ENCODE assay signal across 10 mouse cellular contexts in the genomic region with DNA sequence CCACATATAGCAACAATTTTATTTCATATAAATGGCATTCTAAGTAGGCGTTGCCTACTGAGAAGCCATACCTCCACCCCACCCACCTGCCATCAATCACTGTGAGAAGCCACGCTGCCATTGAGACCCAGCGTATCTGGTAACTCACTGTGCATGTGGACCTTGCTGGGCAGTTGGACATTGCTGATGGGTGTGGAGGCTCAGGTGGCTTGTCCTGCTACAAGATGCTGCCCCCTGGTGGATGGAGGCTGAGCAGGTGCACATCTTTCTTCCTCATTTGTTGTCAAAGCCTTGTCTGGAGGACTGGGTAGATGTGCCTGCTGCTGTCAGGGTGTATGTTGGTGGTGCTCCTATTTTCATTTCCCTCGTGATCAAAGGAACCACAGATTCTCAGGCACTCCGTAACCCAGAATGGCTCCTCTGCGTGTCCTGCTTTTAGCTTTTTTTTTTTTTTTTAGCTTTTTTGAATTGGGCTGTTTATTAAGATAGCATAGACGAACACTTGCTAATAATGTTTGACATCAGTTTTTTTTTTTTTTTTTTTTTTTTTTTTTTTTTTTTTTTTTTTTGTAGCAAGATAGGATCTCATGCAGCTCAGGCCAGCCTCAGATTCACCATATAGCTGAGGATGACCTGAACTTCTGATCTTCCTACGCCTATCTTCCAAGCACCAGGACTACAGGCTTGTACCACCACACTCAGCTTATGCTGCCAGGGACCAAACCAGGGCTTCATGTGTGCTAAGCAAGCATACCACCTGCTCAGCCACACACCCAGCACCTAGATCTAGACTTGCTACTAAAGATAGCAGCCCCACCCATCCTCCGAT. TPM values are rescaled to one million over a fixed set of nuclear protein-coding genes. Genes with fewer than 3 reads are reported as not detected.
DNase-seq lines count a peak whose midpoint lies in the region; ATAC-seq and TF ChIP-seq lines count a peak whose summit lies in the region.
"Had no signal": no experiment of that assay in that cellular context is flagged by ENCODE, and none has a peak within 500 bp of the region (broad histone marks: within the 10 kb centered on the region; RNA-seq: fewer than 3 reads in every experiment).

No protein-coding gene starts in this region.

- TF ChIP-seq POLR2A in liver, adult 2 months (IDR thresholded peaks at IDR 0.05; ENCODE audit: extremely low read depth, insufficient read depth, low read length), result no peak
- no peak for TF ChIP-seq POLR2A in olfactory bulb, adult 2 months (IDR thresholded peaks at IDR 0.05; ENCODE audit: insufficient read depth, low read depth, low read length)
- no peak for TF ChIP-seq POLR2A in thymus, adult 2 months (IDR thresholded peaks at IDR 0.05; ENCODE audit: control insufficient read depth, extremely low read depth, insufficient read depth, low read length, poor library complexity)

- 63% methylated on average over 9 of the region's 9 CpGs for WGBS in hindbrain, embryonic 11.5 days
- 73% methylated on average over 9 of the region's 9 CpGs for WGBS in hindbrain, embryonic 16.5 days
- 69% methylated on average over 9 of the region's 9 CpGs for WGBS in embryonic facial prominence, embryonic 11.5 days
- 68% methylated on average over 9 of the region's 9 CpGs for WGBS in liver, adult 2 months
- 74% methylated on average over 9 of the region's 9 CpGs for WGBS in olfactory bulb, adult 2 months
- 54% methylated on average over 9 of the region's 9 CpGs for WGBS in thymus, adult 2 months

- no peaks in the 10 kb centered on the region for H3K9me3 ChIP-seq in hindbrain, embryonic 11.5 days (ENCODE audit: control insufficient read depth, low read length)
- H3K9me3 ChIP-seq in hindbrain, embryonic 16.5 days (ENCODE audit: control insufficient read depth, low read length), result no peaks in the 10 kb centered on the region
- H3K9me3 ChIP-seq in embryonic facial prominence, embryonic 11.5 days (replicated peaks; ENCODE audit: control insufficient read depth, low read length), result no peaks in the 10 kb centered on the region
- H3K9me3 ChIP-seq: stomach, embryonic 15.5 days had no signal

- no peak overlapping the region for H3K27ac ChIP-seq in hindbrain, embryonic 11.5 days (ENCODE audit: low read depth, low read length)
- no peak overlapping the region for H3K27ac ChIP-seq in hindbrain, embryonic 16.5 days (ENCODE audit: low read depth, low read length)
- H3K27ac ChIP-seq in embryonic facial prominence, embryonic 11.5 days (replicated peaks; ENCODE audit: low read depth, low read length), result no peak overlapping the region
- no peak overlapping the region for H3K27ac ChIP-seq in liver, adult 2 months (replicated peaks; ENCODE audit: insufficient read depth, low read depth, low read length)
- no peak overlapping the region for H3K27ac ChIP-seq in olfactory bulb, adult 2 months (ENCODE audit: insufficient read depth, low read depth, low read length)
- no peak overlapping the region for H3K27ac ChIP-seq in thymus, adult 2 months (ENCODE audit: control insufficient read depth, insufficient read depth, low read length)
- H3K27ac ChIP-seq: stomach, embryonic 15.5 days had no signal

- TF ChIP-seq CTCF in liver, adult 2 months (IDR thresholded peaks at IDR 0.05; ENCODE audit: low read depth, low read length), result peak; percentile 95
- TF ChIP-seq CTCF in olfactory bulb, adult 2 months (IDR thresholded peaks at IDR 0.05; ENCODE audit: insufficient read depth, low read depth, low read length), result peak; percentile 38; the same call in 1 of the 2 replicates
- TF ChIP-seq CTCF in thymus, adult 2 months (IDR thresholded peaks at IDR 0.05; ENCODE audit: borderline replicate concordance, control insufficient read depth, extremely low read depth, insufficient read depth, low read length, poor library complexity), result peak; percentile 75; the same call in 1 of the 2 replicates

- peaks cover 5% of the 10 kb centered on the region; the same call in 1 of the 2 replicates for H3K36me3 ChIP-seq in hindbrain, embryonic 11.5 days (ENCODE audit: control insufficient read depth, insufficient read depth, low read length)
- H3K36me3 ChIP-seq in hindbrain, embryonic 16.5 days (ENCODE audit: control insufficient read depth, insufficient read depth, low read length), result peaks cover 15% of the 10 kb centered on the region
- H3K36me3 ChIP-seq in embryonic facial prominence, embryonic 11.5 days (replicated peaks; ENCODE audit: control insufficient read depth, insufficient read depth, low read depth, low read length), result no peaks in the 10 kb centered on the region; the same call in none of the 2 replicates
- peaks cover 10% of the 10 kb centered on the region; the same call in 1 of the 2 replicates for H3K36me3 ChIP-seq in liver, adult 2 months (ENCODE audit: control insufficient read depth, insufficient read depth, low read length)
- peaks cover 19% of the 10 kb centered on the region for H3K36me3 ChIP-seq in thymus, adult 2 months (ENCODE audit: control insufficient read depth, insufficient read depth, low read length)

- H3K4me3 ChIP-seq in hindbrain, embryonic 11.5 days (ENCODE audit: low read depth, low read length), result no peak overlapping the region
- H3K4me3 ChIP-seq in hindbrain, embryonic 16.5 days (ENCODE audit: low read length), result no peak overlapping the region
- no peak overlapping the region for H3K4me3 ChIP-seq in embryonic facial prominence, embryonic 11.5 days (ENCODE audit: low read depth, low read length)
- no peak overlapping the region for H3K4me3 ChIP-seq in liver, adult 2 months (ENCODE audit: insufficient read depth, low read depth, low read length)
- no peak overlapping the region for H3K4me3 ChIP-seq in olfactory bulb, adult 2 months (ENCODE audit: insufficient read depth, low read depth, low read length)
- H3K4me3 ChIP-seq in thymus, adult 2 months (ENCODE audit: control insufficient read depth, insufficient read depth, low read length), result no peak overlapping the region
- H3K4me3 ChIP-seq: erythroblast, embryonic 14.5 days; stomach, embryonic 15.5 days had no signal

- no peaks in the 10 kb centered on the region for H3K4me1 ChIP-seq in hindbrain, embryonic 11.5 days (replicated peaks; ENCODE audit: control insufficient read depth, insufficient read depth, low read length)
- H3K4me1 ChIP-seq in hindbrain, embryonic 16.5 days (ENCODE audit: control insufficient read depth, insufficient read depth, low read depth, low read length), result no peaks in the 10 kb centered on the region
- H3K4me1 ChIP-seq in embryonic facial prominence, embryonic 11.5 days (ENCODE audit: control insufficient read depth, insufficient read depth, low read length), result no peaks in the 10 kb centered on the region
- no peaks in the 10 kb centered on the region for H3K4me1 ChIP-seq in liver, adult 2 months (ENCODE audit: control insufficient read depth, insufficient read depth, low read length)
- no peaks in the 10 kb centered on the region for H3K4me1 ChIP-seq in olfactory bulb, adult 2 months (ENCODE audit: control insufficient read depth, insufficient read depth, low read length)
- no peaks in the 10 kb centered on the region for H3K4me1 ChIP-seq in thymus, adult 2 months (replicated peaks; ENCODE audit: control insufficient read depth, insufficient read depth, low read length)
- H3K4me1 ChIP-seq: stomach, embryonic 15.5 days had no signal

- peak; percentile 76 for DNase-seq in hindbrain, embryonic 11.5 days (ENCODE audit: low spot score)
- DNase-seq in adrenal gland, postnatal 14 days, result peak; percentile 92
- peak; percentile 67 for DNase-seq in embryonic facial prominence, embryonic 11.5 days (ENCODE audit: low spot score)
- DNase-seq in kidney, adult 9 months, result peak; percentile 85
- peak; percentile 64 for DNase-seq in liver, adult 2 months (ENCODE audit: extremely low read depth, low read depth, low spot score)
- peak; percentile 61 for DNase-seq in thymus, adult 2 months

- H3K9ac ChIP-seq in hindbrain, embryonic 11.5 days (ENCODE audit: low read depth, low read length), result no peak overlapping the region
- no peak overlapping the region for H3K9ac ChIP-seq in hindbrain, embryonic 16.5 days (ENCODE audit: low read depth, low read length)
- no peak overlapping the region for H3K9ac ChIP-seq in embryonic facial prominence, embryonic 11.5 days (replicated peaks; ENCODE audit: low read length)
- H3K9ac ChIP-seq in liver, adult 2 months (ENCODE audit: low read depth, low read length), result no peak overlapping the region
- H3K9ac ChIP-seq: stomach, embryonic 15.5 days had no signal

- H3K4me2 ChIP-seq in hindbrain, embryonic 11.5 days (replicated peaks; ENCODE audit: low read depth, low read length), result no peak overlapping the region
- no peak overlapping the region for H3K4me2 ChIP-seq in hindbrain, embryonic 16.5 days (ENCODE audit: low read length)
- H3K4me2 ChIP-seq in embryonic facial prominence, embryonic 11.5 days (ENCODE audit: low read depth, low read length), result no peak overlapping the region
- H3K4me2 ChIP-seq: stomach, embryonic 15.5 days had no signal

- H3K27me3 ChIP-seq in hindbrain, embryonic 11.5 days (ENCODE audit: control insufficient read depth, insufficient read depth, low read length), result no peaks in the 10 kb centered on the region
- H3K27me3 ChIP-seq in hindbrain, embryonic 16.5 days (replicated peaks; ENCODE audit: control insufficient read depth, insufficient read depth, low read length), result no peaks in the 10 kb centered on the region
- no peaks in the 10 kb centered on the region for H3K27me3 ChIP-seq in embryonic facial prominence, embryonic 11.5 days (ENCODE audit: control insufficient read depth, insufficient read depth, low read length)
- H3K27me3 ChIP-seq in liver, adult 2 months (ENCODE audit: control insufficient read depth, insufficient read depth, low read length), result no peaks in the 10 kb centered on the region
- no peaks in the 10 kb centered on the region for H3K27me3 ChIP-seq in thymus, adult 2 months (ENCODE audit: control insufficient read depth, insufficient read depth, low read length)
- H3K27me3 ChIP-seq: stomach, embryonic 15.5 days had no signal

- no peak for ATAC-seq in hindbrain, embryonic 11.5 days (ENCODE audit: low FRiP score)
- ATAC-seq in hindbrain, embryonic 16.5 days, result no peak
- ATAC-seq in embryonic facial prominence, embryonic 11.5 days (replicated peaks; ENCODE audit: insufficient number of reproducible peaks, low FRiP score, low TSS enrichment, low read depth), result 0 out of 2 replicates have a peak, but pooled peaks have one; percentile 49

- H3K79me2 ChIP-seq in liver, adult 2 months (ENCODE audit: control insufficient read depth, insufficient read depth, low read length), result no peaks in the 10 kb centered on the region

RNA-seq across cellular contexts. Expression of a gene that starts 16.6 kb away (rescaled TPM):
- polyA plus RNA-seq in hindbrain, embryonic 11.5 days (2014; fragmentation: Nextera tagmentation; extraction: Ambion mirVana), result 104 TPM in 2 replicates
- 153 and 186 TPM in 2 replicates for polyA plus RNA-seq in hindbrain, embryonic 16.5 days (2015; fragmentation: Nextera tagmentation; extraction: Ambion mirVana)
- 80.8 and 88.8 TPM in 2 replicates for total RNA-seq in adrenal gland, postnatal 14 days (2021)
- polyA plus RNA-seq in embryonic facial prominence, embryonic 11.5 days (2014; fragmentation: Nextera tagmentation; extraction: Ambion mirVana), result 92.2 and 92.3 TPM in 2 replicates
- total RNA-seq in liver, adult 2 months (2014; rRNA removed), result 37.8 and 39.1 TPM in 2 replicates
- polyA plus RNA-seq in liver, adult 2 months (2012; rRNA removed), result 22.4 and 22.7 TPM in 2 replicates
- polyA plus RNA-seq in olfactory bulb, adult 2 months (2012; ENCODE audit: insufficient read depth, insufficient read length, low replicate concordance, missing spikeins), result not detected in 2 replicates
- 18.9 and 24.4 TPM in 2 replicates for polyA plus RNA-seq in thymus, adult 2 months (2012; rRNA removed)

RNA-seq across cellular contexts. Expression of a gene that starts 32.4 kb away (rescaled TPM):
- polyA plus RNA-seq in hindbrain, embryonic 11.5 days (2014; fragmentation: Nextera tagmentation; extraction: Ambion mirVana), result 0.11 TPM in 1 of 2 replicates, not detected in the other
- 12.0 and 12.5 TPM in 2 replicates for polyA plus RNA-seq in hindbrain, embryonic 16.5 days (2015; fragmentation: Nextera tagmentation; extraction: Ambion mirVana)
- 10.7 and 12.4 TPM in 2 replicates for total RNA-seq in adrenal gland, postnatal 14 days (2021)
- polyA plus RNA-seq in embryonic facial prominence, embryonic 11.5 days (2014; fragmentation: Nextera tagmentation; extraction: Ambion mirVana), result 0.24 and 0.43 TPM in 2 replicates
- total RNA-seq in liver, adult 2 months (2014; rRNA removed), result not detected in 2 replicates
- polyA plus RNA-seq in liver, adult 2 months (2012; rRNA removed), result not detected in 2 replicates
- polyA plus RNA-seq in olfactory bulb, adult 2 months (2012; ENCODE audit: insufficient read depth, insufficient read length, low replicate concordance, missing spikeins), result not detected in 2 replicates
- 0.45 and 2.0 TPM in 2 replicates for polyA plus RNA-seq in thymus, adult 2 months (2012; rRNA removed)
- polyA plus RNA-seq: erythroblast, embryonic 14.5 days had no signal

RNA-seq across cellular contexts. Expression of a gene that starts 47.7 kb away (rescaled TPM):
- 0.34 and 0.47 TPM in 2 replicates for polyA plus RNA-seq in hindbrain, embryonic 11.5 days (2014; fragmentation: Nextera tagmentation; extraction: Ambion mirVana)
- 0.35 and 0.45 TPM in 2 replicates for polyA plus RNA-seq in hindbrain, embryonic 16.5 days (2015; fragmentation: Nextera tagmentation; extraction: Ambion mirVana)
- total RNA-seq in adrenal gland, postnatal 14 days (2021), result 3.7 and 36.1 TPM in 2 replicates
- polyA plus RNA-seq in embryonic facial prominence, embryonic 11.5 days (2014; fragmentation: Nextera tagmentation; extraction: Ambion mirVana), result 0.35 TPM in 1 of 2 replicates, not detected in the other
- total RNA-seq in liver, adult 2 months (2014; rRNA removed), result 239 and 244 TPM in 2 replicates
- polyA plus RNA-seq in liver, adult 2 months (2012; rRNA removed), result 780 and 1,032 TPM in 2 replicates
- not detected in 2 replicates for polyA plus RNA-seq in olfactory bulb, adult 2 months (2012; ENCODE audit: insufficient read depth, insufficient read length, low replicate concordance, missing spikeins)
- 5.7 and 6.5 TPM in 2 replicates for polyA plus RNA-seq in thymus, adult 2 months (2012; rRNA removed)

Comparison
In these comparisons a context has a peak if more than half of its experiments do, and no peak if none do; other contexts are left out.
1. CTCF ChIP-seq: peak in every context shown above with its lines; median percentile 95 in liver, adult 2 months; 75 in thymus, adult 2 months; 38 in olfactory bulb, adult 2 months.
2. RNA of a gene that starts 47.7 kb away (polyA plus RNA-seq): 780 to 1,032 TPM in liver, adult 2 months; 5.7 to 6.5 TPM in thymus, adult 2 months, 0.35 to 0.45 TPM in hindbrain, embryonic 16.5 days, 0.34 to 0.47 TPM in hindbrain, embryonic 11.5 days, 0.35 TPM in embryonic facial prominence, embryonic 11.5 days and not detected in olfactory bulb, adult 2 months; every median in the first group is over 100 times any median in the second.
3. Peak in every context shown above with its lines, with median percentiles within 50 percentile points of each other: DNase-seq.